Mouse (Mus musculus) left cerebral cortex, adult 9 months (tissue): ENCODE measurements at regions not wholly inside any gene's neighbourhood (a gene's known extent, or its start where the extent isn't known, plus 50 kb on each side); places are given as distances from the start of the nearest gene placed in this dataset.

Experiments
- DNase-seq, 2 experiments: peaks; one replicate each; pipeline ENCODE4 v3.0.0; 2022; ENCODE audit warnings: low spot score in 2 of 2

- DNase-seq, result no peak
These were observed 54.3 kb upstream of the Nrbf2 start for GRCm38 (mm10) chr10:67339371-67339929.

GRCm38 (mm10) chr10:67344722-67345121 is 59.6 kb upstream of the Nrbf2 start:
- DNase-seq, result no peak

DNA sequence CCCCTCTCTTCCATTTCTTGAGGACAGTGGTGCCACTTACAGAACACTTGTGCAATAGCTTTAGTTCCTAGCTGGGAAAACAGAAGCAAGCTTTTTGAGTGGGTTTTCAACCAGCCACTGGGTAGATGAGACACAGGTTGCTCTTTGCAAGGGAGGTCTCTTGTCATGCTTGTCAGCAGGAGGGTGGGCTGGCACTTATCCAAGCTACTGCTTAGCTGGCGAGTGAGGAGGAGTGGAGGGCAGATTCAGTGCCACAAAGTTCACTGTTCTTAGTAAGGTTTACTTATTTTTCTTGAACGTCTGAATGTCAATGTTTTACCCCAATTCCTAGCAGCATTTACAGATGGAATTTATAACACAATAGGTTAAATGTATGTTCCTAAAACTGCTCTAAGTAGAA is 65.9 kb upstream of the Nrbf2 start:
- no peak for DNase-seq

DNA sequence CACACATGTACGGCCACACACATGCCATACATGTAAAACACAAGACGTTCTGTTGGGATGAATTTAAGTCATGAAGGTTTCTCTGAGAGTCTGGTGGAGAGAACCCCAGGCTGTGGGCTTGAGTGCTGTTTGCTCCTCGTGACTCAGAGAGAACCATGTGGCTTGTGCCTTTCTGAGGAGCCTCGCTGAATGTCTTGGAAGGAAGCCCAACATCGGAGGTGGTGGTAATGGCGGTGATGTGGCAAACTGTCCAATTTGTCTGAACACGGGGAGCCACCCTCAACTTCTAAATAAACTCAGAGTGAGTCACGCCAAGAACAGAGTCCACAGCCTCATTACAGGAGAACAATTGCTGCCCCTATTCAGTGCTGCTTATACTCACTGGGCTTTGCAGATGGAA is 75.7 kb upstream of the Nrbf2 start:
- peak; percentile 73 to 85 for DNase-seq

GRCm38 (mm10) chr10:67361281-67361680 is 76.2 kb upstream of the Nrbf2 start:
- DNase-seq, result no peak

DNA sequence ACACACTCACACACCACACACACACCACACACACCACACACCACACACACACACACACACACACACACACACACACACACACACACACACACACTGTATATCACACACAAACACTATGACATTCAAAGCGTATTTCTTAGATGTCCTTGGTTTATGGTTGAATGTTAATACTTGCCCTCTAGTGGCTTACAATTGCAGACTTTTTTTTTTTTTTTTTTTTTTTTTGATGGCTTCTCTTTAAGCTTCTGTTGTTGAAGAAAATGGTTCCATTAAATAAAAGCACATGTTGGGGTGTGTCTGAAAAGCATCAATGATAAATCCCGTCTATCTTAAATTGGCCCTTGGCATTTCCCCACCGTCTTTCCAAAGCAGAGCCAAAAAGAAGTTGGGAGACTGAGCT is 79.5 kb upstream of the Nrbf2 start:
- DNase-seq, result no peak

DNA sequence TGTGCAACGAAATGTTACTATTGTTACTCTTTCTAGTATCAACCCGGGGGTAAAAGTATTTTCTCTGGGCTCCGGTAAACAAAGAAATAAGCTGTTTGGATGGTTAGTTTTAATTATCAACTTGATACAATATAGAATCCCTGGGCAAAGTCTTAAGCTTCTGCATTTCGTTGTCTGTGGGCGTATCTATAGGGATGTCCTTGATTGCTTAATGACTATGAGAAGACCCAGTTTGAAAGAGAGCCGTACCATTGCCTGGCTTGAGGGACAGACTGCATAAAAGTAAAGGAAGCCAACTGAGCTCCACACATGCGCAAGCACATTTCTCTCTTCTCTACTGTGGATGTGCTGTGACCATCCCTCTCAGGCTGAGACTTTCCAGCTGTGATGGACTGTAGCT is 80.1 kb upstream of the Nrbf2 start:
- DNase-seq, result no peak

GRCm38 (mm10) chr10:67372569-67373161 is 87.6 kb upstream of the Nrbf2 start:
- DNase-seq, result no peak

DNA sequence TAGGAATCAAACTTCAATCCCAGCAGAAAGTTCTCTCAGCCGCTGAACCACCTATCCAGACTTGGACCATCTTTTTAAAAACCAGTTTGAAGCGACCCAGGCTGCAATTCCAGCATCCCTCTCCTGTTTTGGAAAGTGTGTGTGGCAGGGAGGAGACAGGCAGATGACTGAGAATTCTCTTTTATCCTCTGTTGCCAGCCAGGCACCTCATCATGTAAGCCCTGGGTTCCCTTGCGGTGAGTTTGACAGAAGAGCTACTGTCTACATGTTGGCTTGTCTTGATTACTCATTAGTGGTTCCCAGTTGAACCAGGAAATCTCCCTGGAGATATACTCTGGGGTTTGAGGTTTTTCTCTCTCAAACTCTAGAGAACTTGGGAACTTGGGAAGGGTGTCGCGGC is 91.5 kb upstream of the Nrbf2 start:
- no peak for DNase-seq

DNA sequence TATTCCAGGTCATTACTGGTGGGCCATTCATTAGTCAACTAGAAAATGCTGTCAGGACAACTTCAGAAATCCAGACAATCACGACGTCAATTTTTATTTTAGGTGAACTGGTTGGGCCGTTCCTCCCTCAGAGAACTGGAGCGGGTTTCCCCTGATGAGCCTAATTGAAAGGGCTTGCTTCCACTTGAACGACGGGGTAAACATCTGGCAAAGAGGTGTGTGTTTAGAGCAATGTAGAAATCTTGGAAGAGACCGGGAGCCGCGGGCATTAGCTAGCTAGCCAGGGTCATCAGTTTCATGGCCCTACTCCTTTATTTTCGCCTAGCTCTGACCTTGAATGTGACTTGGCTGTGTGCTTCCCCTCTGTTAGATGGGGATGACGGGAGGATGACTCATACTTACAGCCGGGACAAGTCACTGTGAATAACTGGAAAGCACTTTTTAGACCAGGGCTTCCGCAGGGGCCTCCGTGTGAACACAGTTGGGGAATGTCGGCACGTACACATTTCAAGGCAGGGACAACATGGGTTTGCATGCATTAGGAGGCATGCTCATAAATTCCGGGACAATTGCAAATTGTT is 92.6 kb upstream of the Nrbf2 start:
- DNase-seq, result no peak

DNA sequence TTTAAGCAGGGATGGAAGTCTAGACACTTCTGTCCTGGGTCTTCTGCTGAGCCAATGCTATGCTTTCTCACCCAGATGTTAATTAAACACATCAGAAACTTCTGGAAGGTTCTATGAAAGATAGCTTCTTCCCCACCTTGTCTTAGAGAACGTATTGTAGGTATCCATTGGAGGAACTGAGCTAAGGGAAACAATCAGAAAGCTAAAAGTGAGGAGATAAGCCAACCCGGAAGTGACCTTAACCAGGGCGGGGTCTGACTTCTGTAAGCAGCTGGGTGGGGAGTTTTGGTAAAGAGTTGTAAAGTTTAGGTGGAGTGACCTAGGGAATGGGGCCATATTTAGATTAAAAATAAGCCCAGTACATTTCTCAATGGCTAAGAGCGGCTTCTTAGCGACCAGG is 95.1 kb upstream of the Nrbf2 start:
- DNase-seq, result no peak

GRCm38 (mm10) chr10:67383352-67383751 is 98.2 kb upstream of the Nrbf2 start:
- DNase-seq, result no peak

- no peak for DNase-seq
These were observed 98.9 kb upstream of the Nrbf2 start for GRCm38 (mm10) chr10:67383802-67384567.

GRCm38 (mm10) chr10:67384568-67384958 is 99.5 kb upstream of the Nrbf2 start:
- DNase-seq, result no peak

GRCm38 (mm10) chr10:67385966-67386365 is 100.9 kb upstream of the Nrbf2 start:
- DNase-seq, result no peak

- no peak for DNase-seq
These were observed 103.7 kb upstream of the Nrbf2 start for GRCm38 (mm10) chr10:67388755-67389154.

DNA sequence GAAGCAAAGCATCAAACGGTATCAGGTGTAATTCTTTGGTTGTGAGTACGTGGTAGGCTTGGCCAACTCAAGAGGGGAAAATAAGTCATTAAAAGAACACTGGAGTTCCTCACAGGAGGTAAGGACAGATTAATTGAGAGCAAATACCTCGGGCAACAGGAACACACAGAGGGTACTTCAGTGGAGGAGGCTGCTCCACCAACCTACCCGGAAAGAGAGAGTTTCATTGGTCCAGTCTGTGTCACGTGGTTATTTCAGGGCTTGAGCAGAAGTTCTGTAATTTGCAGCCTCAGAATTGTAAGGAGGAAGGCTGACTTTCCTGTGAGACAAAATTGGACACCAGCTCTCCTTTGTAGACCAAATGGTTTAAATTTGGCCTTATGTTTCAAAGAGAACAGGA is 115.3 kb upstream of the Nrbf2 start:
- DNase-seq, result no peak

DNA sequence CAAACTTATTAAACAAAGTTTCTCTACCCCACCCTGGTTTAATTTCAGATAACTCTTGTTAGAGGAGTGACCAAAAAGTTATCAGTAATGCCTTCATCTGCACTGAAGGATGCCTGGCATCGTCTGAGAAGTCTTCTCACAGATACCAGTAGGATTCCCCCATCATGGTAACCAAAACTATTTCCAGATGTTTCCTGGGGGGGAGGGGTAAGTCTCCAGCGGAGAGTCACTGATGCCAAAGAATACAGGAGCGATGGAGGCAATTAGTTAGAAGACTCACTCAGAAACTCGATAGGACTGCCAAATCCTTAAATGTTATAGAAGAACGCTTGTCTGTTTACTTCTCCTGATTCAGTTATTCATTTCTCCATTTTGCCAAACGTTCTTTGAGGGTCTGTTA is 116.3 kb upstream of the Nrbf2 start:
- no peak for DNase-seq

DNA sequence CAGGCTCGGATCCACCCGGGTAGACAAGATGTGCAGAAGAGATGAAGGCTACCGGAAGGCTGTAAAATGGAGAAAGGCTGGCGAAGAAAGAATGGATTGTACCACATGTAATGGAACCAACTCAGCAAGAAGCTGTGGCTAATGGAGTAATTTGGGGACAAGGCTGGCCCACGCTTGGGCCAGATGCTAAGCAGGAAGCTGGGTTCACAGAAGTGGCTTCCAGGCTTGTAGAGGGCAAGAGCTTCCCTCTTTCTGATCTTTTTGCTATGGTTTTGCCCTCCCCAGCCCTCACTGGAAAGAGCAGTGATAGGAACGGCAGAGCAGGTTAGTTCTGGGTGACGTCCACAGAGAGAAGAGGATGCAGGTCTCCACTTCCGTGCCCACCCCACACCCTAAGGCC is 117.7 kb upstream of the Egr2 start:
- no peak for DNase-seq

GRCm38 (mm10) chr10:67420761-67421160 is 114.5 kb upstream of the Egr2 start:
- DNase-seq, result no peak

- DNase-seq, result no peak
These were observed 109.9 kb upstream of the Egr2 start for GRCm38 (mm10) chr10:67425407-67425806.

DNA sequence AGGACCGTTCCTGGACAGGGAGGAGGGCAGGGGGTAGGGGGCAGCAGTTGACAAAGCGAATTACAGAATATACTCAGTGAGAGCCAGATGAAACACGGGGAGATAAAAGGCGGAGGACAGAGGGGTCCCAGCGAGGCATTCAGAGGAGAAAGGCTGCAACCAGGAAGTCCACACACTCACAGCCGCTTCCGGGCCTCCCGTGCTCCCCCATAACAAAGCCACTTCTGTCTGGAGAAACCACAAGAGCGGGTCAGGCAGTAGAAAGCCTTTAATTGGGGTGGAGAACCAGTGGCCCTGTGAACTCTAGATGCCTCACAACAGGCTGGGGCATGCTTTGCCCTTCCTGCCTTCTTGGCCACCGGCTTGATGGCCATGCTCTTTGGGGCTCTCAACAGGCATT is 108.1 kb upstream of the Egr2 start:
- no peak for DNase-seq

GRCm38 (mm10) chr10:67430805-67431204 is 104.5 kb upstream of the Egr2 start:
- DNase-seq, result no peak
